Mouse (Mus musculus): ENCODE results near the gene Smg1.

GRCm38 (mm10) chr7:118242309-118242708, 1.2 kb downstream of the Smg1 start:
- TF ChIP-seq CTCF (IDR thresholded peaks at IDR 0.05; ENCODE audit: borderline replicate concordance, insufficient read depth, low read depth, low read length) (no peak), POLR2A (IDR thresholded peaks at IDR 0.05; ENCODE audit: borderline replicate concordance, insufficient read depth, low read length) (no peak)

Data from cerebellum, adult 2 months (tissue).